Mouse (Mus musculus) frontal cortex, postnatal 10 days (tissue): ENCODE data around the gene Fbp1.
"Not testable (repeated sequence)": the region's sequence is repeated elsewhere in the genome, so short reads cannot be mapped to it uniquely, and the experiment has no call there.

Experiments used
- DNase-seq, 2 experiments: peaks; one replicate each; pipeline ENCODE4 v3.0.0; 2022; ENCODE audit warnings: low spot score in 2 of 2, mixed read lengths in 1 of 2

Gene Fbp1

DNA sequence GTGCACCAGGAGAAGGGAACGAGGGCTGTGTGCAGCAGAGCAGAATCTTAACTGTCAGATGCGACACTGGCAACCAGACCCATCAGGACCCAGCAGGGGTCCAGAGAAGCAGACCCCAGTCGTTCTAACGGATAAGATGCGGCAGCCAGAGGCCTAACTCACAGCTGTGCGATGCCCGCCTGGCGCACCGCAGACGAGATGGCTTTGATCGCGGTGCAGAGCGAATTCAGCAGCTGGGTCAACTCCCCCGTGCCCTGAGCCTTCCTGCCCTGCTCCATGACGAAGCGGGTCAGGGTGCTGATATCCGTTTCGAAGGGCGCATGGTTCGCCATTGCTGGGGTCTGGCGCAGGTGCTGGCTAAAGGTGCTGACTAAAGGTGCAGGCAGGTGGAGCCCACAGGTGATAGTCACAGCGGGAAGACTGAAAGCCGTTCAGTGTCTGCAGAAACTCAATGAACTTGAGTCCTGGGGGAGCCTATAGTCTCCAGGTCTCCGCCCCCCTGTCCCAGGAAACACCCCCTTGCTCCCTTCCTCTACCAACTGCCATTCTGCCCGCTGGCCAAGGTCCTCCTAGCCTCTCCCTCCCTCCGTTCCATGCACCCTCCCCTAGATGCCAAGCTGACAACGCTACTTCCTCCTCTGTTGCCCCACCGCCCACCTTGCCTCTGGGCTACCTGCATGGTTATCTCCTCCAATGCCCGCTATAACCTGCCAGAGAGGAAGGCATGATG is at the start of gene Fbp1:
Fbp1 (minus strand) TSS at position 571 of the 730 bp plus-strand sequence.
- DNase-seq, result no peak

DNA sequence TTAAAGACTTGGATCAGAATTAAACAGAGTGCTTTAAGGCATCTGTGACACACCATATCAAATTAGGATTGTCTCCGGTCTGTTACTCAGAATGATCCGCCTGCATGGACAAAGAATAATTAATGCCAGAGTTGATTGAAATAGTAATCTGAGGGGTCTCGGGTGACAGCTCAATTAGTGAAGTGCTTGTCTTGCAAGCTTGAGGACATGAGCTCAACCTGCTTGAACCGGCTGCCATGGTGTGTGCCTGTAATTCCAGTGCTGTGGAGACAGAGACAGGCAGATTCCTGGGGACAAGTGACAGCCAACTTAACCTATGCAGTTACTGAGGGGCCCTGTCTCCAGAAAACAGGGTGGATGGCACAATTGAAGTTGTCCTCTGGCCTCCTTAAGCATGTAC is 44.4 kb upstream of the Fbp1 start:
- DNase-seq, result no peak

DNA sequence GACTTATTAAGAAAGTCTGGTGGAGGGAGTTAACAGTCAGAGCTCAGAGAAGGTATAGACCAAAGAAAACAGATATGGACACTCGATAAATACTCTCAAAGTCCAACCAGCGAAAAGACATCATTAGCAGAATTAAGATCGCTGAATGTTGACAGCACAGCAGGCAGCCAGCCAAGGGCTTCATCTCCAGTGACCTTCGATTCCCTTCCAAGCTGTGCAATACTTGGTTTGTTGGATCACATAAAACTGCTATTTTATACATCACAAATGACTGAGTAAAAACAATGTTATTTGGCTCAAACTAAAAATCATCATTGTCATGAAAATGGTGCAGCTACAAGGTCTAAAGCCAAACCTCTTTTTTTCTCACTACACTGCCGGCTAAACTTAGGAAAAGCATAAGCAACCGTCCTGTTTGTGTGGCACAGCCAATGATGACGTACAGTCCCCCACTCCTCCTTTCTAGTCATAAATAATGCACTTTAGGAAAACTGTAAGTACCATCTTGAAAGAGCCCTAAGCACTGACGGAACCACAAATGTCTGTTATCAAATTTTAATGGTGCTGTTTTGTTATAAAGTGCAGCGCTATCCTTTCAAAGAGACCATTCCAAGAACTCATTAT is 41.8 kb upstream of the Fbp1 start:
- DNase-seq, result no peak

DNA sequence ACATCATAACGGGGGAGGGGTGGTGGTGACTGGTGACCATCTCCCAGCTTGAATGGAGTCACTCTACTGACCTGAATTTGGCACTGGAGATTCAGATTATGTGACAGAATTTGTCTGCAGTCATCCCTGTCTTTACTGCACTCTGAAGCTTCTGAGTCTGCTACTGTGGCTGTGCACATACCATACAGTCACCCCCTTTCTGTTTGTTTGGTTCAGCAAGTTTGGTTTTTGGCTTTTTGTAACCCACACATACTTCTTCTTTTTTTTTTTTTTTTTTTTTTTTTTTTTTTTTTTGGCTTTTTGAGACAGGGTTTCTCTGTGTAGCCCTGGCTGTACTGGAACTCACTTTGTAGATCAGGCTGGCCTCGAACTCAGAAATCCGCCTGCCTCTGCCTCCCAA is 41.1 kb upstream of the Fbp1 start:
- not testable (repeated sequence) for DNase-seq

DNA sequence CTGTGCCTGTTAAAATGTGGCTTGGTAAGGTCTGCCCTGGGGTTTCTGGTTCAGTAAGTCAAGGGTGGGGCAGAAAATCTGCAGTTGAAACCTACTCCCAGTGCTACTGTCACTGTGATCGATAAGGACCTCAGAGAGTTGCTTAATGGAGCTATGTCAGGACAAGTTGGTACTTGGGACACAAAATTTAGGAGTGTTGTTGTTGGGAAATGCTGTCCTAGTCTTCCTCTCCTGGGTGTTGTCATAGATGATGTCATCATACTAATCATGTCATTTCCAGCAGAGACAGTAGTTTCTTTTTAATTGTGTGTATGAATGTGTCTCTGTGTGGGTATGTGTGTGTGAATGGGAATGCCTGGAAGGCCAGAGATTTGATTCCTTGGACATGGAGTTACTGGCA is 39.4 kb upstream of the Fbp1 start:
- no peak for DNase-seq

DNA sequence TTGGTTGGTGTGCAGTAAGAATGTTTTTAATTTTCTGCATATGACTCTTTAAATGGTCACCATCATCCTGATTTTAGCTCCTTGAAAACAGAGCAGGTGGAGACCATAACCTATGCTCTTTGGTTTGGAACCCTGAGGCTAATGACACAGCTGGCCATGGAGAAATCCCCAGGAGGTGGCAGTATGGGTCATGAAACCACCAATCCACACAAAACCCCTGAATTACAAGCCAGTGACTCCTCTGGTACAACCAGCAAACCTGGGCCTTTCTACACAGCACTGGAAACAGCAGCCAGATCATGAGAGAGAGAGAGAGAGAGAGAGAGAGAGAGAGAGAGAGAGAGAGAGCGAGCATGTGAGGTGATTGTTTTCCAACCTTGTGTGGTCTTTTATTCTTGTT is 38.4 kb upstream of the Fbp1 start:
- DNase-seq, result peak in 1 of 2 experiments; percentile 38

DNA sequence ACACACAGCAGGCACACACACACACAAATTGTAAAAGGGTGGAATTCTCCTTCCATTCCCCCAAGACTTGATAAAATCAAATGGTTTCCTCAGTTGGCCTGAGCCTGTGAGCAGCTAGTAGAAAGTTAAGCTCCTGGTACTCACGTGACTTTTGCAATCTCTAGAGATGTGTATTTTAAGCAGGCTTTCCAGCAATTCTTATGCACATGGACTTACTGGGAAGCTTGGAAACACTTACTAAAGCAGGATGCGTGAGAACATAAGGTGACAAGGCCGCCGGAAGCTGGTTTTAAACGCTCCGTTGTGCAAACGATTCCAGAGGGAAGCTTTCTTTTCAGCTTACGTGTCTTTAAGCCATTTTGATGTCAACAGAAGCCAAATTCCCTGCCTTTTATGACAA is 35.1 kb upstream of the Fbp1 start:
- no peak for DNase-seq

DNA sequence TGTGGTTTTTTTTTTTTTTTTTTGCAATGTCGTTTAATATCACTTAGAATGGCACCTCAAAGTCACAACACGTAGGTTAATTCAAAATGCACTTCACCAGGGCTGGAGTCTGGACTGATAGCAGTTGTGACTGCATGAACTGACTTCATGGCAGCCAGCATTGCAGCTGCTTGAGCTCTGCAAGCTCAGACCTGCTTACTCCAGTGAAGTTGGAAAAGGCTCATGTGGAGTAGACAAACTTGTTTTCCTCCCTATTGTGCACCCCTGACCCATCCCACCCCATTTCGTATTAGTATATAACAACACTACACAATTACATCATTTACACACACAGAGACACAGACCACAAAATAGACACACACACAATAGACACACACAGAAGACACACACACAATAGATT is 34.6 kb upstream of the Fbp1 start:
- no peak for DNase-seq

DNA sequence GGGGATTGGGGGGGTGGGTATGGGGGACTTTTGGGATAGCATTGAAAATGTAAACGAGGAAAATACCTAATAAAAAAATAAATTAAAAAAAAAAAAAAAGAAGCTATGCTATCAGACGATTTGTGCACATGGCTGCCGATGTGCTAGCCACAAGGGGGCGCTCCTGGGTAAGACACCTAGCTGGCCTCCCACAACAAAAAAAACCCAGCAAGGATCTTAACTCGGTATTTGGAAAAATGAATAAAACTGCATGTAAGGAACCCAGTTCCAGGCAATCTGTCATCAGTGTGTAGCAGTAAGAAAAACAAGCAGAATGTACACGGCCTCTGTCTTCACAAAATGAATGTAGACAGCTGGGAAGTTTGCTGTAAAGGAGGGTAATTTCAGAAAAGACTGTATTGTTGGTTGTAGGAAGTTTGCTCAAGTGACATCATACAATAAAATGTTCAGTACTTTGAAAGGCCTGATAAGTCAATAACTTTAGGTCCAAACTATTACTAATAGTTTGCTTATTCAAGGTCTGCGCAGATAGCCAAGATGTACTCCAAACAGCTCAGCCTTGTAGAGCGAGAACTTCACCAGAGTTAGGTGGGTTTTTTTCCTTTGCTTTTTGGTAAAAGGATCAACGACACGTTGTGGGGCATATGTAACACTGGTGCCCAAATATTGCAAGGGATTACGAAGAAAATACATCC is 31.7 kb upstream of the Fbp1 start:
- peak; percentile 48 to 75 for DNase-seq

DNA sequence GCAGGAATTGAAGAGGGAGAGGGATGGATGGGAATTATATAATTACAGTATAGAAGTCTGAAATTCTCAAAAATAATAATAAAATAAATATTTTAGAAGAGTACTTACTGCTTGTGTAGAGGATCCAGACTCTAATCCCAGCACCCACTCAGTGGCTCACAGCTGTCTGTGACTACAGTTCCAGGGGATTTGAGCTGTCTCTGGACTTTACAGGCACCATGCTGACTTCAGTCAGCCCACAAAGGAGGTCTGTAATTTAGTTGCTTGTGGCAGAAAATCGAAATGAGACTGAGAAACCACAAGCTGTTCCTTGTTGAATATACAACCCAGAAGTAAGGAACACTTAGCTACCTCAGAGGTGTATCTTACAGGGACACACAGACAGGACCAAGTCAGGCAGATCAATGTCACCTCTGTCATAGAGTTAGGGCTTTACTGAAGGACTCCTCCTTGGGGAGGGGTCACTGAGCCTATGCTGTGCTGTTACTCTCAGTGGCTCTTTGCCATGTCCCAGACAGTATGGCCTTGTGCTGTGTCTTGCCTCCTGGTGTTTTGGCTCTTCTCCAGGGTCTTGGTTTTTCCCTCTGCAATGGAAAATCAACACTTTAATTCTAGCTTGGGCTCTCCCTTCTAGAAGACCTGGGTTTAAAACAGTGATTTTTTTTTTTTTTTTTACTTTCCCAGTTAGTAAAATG is 29.5 kb upstream of the Fbp1 start:
- no peak for DNase-seq

DNA sequence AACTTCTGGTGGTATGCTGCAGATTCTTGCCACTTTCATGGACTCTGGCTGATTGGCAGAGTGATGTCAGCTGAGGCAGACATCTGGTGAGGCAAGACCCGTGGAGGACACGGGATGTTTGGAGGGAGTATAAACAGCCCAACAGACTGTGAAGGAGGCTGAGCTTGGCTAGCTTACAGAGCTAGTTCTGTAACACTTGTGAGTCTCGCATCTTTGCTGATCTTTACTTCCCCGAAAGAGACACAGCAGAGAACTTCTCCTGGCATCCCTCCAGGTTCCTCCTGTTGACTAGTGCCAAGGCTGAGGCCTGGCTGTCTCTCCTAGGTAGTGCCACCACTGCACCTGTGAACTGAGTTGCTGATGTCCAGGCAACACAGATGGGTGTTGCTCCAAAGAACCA is 28.6 kb upstream of the Fbp1 start:
- DNase-seq, result no peak

DNA sequence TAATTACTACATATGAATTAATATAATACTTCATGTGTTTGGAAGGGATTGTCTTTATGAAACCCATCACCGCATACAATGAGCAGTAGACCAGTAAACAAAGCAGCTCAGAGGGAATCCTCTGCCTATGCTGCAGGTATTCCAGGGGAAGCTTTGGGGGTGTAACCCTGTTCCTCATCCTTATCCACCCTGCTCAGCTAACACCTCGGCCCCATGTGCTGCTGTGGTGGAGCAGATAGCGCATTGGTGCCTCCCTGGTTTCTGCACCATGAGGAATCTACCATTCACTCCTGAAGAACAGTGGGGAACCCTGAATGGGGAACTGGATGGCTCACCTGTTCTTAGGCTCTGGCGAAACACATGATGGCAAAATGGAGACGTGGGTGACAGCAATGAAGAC is 23.5 kb upstream of the Fbp1 start:
- no peak for DNase-seq

DNA sequence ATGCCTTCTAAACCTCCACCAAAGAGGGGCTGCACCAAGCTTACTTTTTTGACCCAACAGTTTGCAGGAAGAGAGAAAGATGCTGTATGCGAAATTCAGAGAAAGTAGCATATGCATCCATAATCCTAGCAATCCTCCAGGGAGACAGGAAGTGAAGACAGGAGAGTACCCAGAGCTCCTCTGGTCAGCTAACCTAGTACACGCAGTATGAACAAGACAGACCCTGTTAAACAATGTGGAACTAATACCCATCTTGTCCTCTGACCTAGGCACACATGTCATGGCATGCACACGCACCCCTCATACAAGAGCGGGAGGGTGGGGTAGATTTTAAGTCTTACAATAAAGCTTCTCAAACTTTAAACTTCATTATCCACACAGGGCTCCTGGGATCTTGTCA is 22.1 kb upstream of the Fbp1 start:
- DNase-seq, result no peak

DNA sequence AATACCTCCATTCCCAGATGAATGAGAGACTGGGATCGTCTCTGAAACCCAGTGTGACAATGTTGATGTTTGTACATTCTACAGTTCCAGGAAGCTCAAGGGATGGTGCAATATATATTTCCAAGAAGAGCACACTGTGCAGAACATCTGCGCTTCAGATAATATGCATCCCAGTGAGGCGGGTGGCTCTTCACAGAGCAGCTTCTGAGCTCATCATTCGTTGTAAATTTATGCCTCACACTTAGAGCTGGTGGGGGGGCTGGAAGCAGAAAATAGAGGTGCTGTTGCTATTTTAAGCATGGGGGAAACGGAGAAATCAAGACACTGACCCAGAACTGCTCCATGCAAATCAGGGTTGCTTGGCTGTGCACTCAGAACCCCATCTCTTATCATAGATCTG is 21.7 kb upstream of the Fbp1 start:
- DNase-seq, result peak in 1 of 2 experiments; percentile 36

DNA sequence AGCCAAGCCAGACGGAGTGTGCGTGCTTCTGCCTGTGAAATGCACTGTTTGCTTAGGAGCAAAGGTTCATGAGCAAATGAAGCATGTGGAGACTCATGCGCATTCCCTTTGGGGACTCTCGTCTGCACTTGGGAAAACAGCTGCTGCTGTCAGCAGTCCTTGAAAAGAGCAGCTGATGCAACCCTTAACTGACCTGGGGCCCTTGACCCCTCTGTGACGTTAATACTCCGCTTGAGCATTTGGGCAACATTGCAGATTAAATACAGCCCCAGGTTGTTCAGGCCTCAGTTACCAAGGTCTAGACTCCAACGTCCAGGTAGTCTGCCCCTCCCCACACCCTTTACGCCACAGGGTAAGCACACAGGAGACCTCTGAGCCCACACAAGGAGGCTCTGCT is 20.1 kb upstream of the Fbp1 start:
- no peak for DNase-seq

DNA sequence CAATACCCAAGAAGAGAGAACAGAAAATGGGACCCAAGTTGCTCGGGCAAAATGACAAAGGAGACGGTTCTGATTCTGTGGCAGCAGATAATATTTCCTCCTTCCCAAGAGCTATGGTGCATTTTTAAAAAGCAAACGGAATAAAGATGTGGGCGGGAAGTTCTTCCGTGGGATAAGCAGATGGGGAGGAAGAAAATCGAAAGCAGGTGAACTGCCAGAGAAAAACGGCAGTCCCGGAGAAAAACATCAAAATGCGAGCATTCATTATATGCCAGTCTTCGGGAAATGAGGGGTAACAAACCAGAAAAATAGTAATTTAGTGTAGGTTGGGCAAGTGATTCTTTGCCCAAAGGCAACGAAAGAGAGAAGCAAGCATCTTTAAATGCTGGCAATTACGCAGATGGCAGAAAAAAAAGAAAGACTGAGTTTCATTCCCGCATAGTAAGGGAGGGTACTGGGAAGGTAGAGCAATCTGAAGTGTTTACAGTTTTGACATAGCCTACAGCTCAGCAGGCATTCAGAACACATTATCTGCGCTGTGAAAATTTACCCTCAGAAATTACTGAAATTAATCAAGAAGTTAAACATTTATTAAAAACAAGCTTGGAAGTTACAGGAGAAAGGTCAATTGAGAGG is 19.6 kb upstream of the Fbp1 start:
- no peak for DNase-seq

DNA sequence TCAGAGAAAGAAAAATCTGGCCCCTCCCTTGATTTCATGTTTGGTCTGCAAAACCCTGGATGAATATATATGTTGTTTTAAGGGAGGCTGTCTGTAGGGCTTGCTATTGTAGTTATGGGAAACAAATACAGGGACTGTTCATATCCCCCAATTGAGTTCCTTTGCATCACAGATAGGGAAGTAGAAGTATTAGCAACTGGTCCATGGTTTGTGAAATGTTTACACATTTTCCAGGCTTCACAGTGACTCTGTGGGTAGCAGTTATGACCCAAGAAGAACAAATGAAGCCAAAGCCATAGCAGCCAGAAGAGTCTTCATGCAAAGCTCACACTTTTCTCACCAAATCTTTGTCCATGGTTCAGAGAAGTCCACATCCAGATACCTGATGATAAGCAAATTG is 13.1 kb upstream of the Fbp1 start:
- DNase-seq, result no peak

DNA sequence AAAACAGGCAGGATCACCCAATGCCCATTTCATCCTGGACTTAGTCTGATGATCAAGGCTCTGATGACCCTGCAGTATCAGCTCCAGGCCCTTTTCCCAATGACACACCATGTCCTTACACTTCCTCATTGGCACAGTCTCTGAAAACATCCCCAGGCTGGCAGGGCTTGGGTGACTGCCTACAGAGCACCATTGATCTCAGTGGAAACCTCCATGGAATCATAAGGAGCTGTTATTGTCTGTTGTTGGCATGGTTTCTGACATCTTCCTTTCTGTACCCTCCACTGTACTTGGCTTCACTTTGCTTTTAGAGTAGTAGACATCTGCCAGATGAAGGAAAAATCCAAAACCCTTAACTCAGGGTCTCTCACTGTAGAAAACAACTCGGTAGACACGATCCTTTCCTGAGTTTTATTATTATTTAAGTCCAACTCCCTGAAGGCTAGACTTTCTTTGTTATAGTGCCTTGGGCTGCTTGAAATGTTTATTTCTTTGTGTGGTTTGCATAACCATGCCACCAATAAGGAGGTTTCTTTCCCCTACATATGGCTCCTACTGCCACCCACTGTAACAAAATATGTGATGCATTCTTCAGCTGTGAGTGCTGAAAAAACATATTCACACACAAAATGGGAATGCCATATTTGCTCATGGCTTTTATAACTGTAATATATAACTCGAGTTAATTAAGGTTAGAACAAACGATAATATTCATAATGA is 10.0 kb upstream of the Fbp1 start:
- DNase-seq, result peak in 1 of 2 experiments; percentile 40

DNA sequence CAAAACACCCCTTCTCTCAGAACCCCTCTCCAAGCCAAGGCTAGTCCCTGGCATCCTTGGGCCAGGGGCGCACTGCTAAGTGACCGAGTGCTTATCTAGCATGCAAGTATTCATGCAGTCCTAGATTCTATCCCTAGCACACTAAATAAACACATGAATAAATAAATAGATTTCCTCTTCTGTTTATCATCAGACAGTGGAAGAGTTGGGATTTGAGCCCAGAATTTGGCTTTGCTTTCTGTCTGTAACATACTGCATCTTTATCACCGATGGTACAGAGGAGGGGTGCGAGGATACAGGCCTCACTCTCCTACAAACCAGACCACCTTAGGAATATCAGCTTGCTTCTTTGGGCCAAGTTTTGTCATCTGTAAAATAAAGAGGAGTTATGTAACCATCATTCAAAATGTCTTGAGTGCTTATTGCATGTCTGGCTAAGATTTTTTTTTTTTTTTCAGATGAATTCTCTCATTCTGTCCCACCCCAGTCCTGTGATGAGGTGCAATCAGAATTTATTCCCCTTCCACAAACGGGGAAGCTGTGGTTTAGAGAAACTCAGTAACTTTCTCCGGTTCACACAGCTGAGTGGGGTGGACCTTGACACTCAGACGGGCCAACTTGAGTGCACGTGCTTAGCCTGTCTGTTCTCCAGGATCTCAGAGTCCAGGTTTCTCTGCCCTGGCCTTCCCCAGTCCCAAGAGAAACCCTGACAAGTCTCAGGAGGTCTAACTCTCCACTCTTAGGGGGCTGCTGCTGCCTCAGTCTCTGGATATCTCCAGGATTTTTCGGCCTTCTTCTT is 5.2 kb upstream of the Fbp1 start:
- DNase-seq, result no peak

DNA sequence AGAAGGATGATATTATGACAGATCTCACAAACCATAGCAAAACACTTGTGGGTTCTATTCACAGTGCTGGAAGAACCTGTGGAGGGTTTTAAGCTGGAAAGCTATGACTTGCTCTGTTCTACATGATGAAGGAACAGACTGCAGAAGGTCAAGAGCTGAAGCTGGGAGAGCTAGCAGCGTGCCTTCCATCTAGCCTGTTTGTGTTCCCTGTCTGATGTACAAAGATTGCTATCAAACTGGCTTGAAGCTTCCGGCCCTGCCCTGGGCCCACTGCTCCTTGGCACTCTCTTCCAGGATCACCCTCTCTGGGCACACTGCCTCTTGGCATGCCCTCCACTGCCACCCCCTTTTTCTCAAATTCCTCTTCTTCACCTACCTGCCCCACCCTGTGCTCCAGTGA is 1.2 kb upstream of the Fbp1 start:
- DNase-seq, result no peak

DNA sequence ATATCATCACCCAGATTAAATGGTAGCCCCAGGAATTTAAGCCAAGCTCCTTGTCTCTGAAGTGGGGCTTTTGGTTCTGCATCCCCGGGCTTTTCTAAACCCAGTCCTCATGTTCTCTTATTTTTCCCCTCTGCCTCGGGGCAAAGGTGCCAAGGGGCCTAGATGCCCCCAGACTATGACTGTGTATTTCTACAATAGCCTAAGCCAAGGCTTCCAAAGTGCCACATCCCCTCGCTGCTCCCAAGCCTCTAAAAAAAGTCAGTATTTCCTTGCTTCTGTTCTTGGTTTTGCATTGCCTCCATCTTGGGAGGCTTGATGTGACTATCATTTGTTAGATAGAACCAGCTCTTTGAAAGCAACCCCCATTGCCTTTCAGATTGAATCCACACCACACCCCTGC is 3.5 kb downstream of the Fbp1 start:
- DNase-seq, result no peak
